Mouse (Mus musculus) ES-E14 (cell line): ENCODE measurements around the gene Ggcx.

ENCODE experiments used
- MAFK ChIP-seq: IDR thresholded peaks from 2 replicates; pipeline ENCODE4 v1.6.1; 2014; ENCODE audit warnings: mild to moderate bottlenecking, low read depth, low read length, inconsistent platforms; ENCODE audit not compliant: insufficient read depth
- ZNF384 ChIP-seq: IDR thresholded peaks from 2 replicates; pipeline ENCODE4 v1.6.1; 2012; ENCODE audit warnings: low read depth, low read length, inconsistent platforms

DNA sequence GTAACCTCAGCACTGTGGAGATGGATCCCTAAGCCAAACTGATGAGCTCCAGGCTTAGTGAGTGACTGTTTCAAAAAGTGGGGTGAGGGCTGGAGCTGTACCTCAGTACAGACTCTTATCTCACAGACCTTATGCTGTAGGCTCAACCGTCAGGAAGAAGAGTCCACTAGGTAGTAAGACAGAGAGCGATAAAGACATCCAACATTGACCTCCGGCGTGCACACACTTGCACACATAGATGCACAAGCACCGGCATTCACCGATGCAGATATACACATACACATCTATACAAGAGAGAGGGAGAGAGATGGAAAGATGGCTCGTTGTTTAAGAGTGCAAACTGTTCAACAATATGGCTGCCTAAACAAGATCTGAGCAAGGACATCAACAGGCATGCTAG is 30.2 kb upstream of the Ggcx start:
- TF ChIP-seq MAFK, result no peak
- TF ChIP-seq ZNF384, result no peak
